Mouse (Mus musculus): Measurements from ENCODE around the gene Cd6. TPM values are rescaled to one million over a fixed set of nuclear protein-coding genes. Genes with fewer than 3 reads are reported as not detected.

Cd6 gene
- total and polyA plus RNA-seq, 3 experiments: 0.09 to 0.73 (median 0.17) TPM

- in situ Hi-C loops (cut with MboI; ENCODE audit: low pct_ligation_motif_present, low pct_unique_long_range_greater_than_20kb, low sequenced_read_pairs) (no loop called here), dilution Hi-C loops (cut with MboI; ENCODE audit: extremely low pct_ligation_motif_present, extremely low pct_unique_long_range_greater_than_20kb, low sequenced_read_pairs) (no loop called here)
- no peak overlapping the region for H3K4me2 ChIP-seq (ENCODE audit: insufficient read depth, low read depth, poor library complexity, severe bottlenecking)
- H3K9me3 ChIP-seq (replicated peaks; ENCODE audit: low read length): no peaks in the 10 kb centered on the region
- H3K4me1 ChIP-seq (ENCODE audit: control insufficient read depth in 1 of 2, insufficient read depth in 2 of 2): peaks cover 10 to 16% of the 10 kb centered on the region in 2 experiments
- H3K79me2 ChIP-seq (replicated peaks; ENCODE audit: control insufficient read depth, extremely low read depth, insufficient read depth, poor library complexity, severe bottlenecking): no peaks in the 10 kb centered on the region
- no peaks in the 10 kb centered on the region for H3K36me3 ChIP-seq (replicated peaks in 1 of 2; ENCODE audit: control insufficient read depth in 1 of 2, insufficient read depth in 1 of 2, low read length in 1 of 2)
- no peaks in the 10 kb centered on the region for H3K27me3 ChIP-seq (replicated peaks)
- H3K9ac ChIP-seq (ENCODE audit: insufficient read depth, low read depth): no peak overlapping the region
- no peak overlapping the region for H3K27ac ChIP-seq (ENCODE audit: insufficient read depth, low read depth)
- no peak overlapping the region for H3K4me3 ChIP-seq (replicated peaks in 1 of 3; ENCODE audit: low read depth in 2 of 3, low read length in 2 of 3, poor library complexity in 1 of 3)
- DNase-seq (ENCODE audit: extremely low read depth): no peak
- TF ChIP-seq CHD1 (IDR thresholded peaks at IDR 0.05; ENCODE audit: low read depth, low read length) (no peak), MEF2A (IDR thresholded peaks at IDR 0.05; ENCODE audit: borderline replicate concordance, low read depth, low read length) (no peak), USF2 (conservative IDR thresholded peaks at IDR 0.05; ENCODE audit: low read depth, low read length) (no peak), KAT2A (IDR thresholded peaks at IDR 0.05; ENCODE audit: insufficient replicate concordance, low read length) (no peak), SMC3 (IDR thresholded peaks at IDR 0.05; ENCODE audit: low read depth, low read length) (no peak), ZKSCAN1 (IDR thresholded peaks at IDR 0.05; ENCODE audit: borderline replicate concordance, low read depth, low read length) (no peak), ELF1 (IDR thresholded peaks at IDR 0.05; ENCODE audit: low read depth, low read length) (no peak), ZNF384 (IDR thresholded peaks at IDR 0.05; ENCODE audit: low read depth, low read length) (no peak), PAX5 (IDR thresholded peaks at IDR 0.05; ENCODE audit: low read length) (no peak), CHD2 (IDR thresholded peaks at IDR 0.05; ENCODE audit: low read length) (no peak), MAFK (IDR thresholded peaks at IDR 0.05; ENCODE audit: insufficient replicate concordance, low read length) (no peak)
These were observed 28.0 kb downstream of the Cd6 start for GRCm38 (mm10) chr19:10801906-10802305.

- Histone ChIP-seq H3K4me1 (ENCODE audit: control insufficient read depth in 1 of 2, insufficient read depth in 2 of 2) (peaks cover 10 to 24% of the 10 kb centered on the region in 2 experiments), H3K27me3 (replicated peaks) (no peaks in the 10 kb centered on the region), H3K4me2 (ENCODE audit: insufficient read depth, low read depth, poor library complexity, severe bottlenecking) (0 out of 2 replicates have a peak overlapping the region, but pooled peaks have one; percentile 4), H3K9ac (ENCODE audit: insufficient read depth, low read depth) (no peak overlapping the region), H3K4me3 (replicated peaks in 1 of 3; ENCODE audit: low read depth in 2 of 3, low read length in 2 of 3, poor library complexity in 1 of 3) (no peak overlapping the region), H3K79me2 (replicated peaks; ENCODE audit: control insufficient read depth, extremely low read depth, insufficient read depth, poor library complexity, severe bottlenecking) (no peaks in the 10 kb centered on the region), H3K9me3 (replicated peaks; ENCODE audit: low read length) (no peaks in the 10 kb centered on the region), H3K27ac (ENCODE audit: insufficient read depth, low read depth) (no peak overlapping the region), H3K36me3 (replicated peaks in 1 of 2; ENCODE audit: control insufficient read depth in 1 of 2, insufficient read depth in 1 of 2, low read length in 1 of 2) (no peaks in the 10 kb centered on the region)
- TF ChIP-seq ZKSCAN1 (IDR thresholded peaks at IDR 0.05; ENCODE audit: borderline replicate concordance, low read depth, low read length): no peak
- no peak for TF ChIP-seq TBP (conservative IDR thresholded peaks at IDR 0.05; ENCODE audit: low read depth, low read length)
- TF ChIP-seq RAD21 (IDR thresholded peaks at IDR 0.05; ENCODE audit: low read depth, low read length): no peak
- TF ChIP-seq MAX (IDR thresholded peaks at IDR 0.05; ENCODE audit: low read length): no peak
- TF ChIP-seq ETS1 (conservative IDR thresholded peaks at IDR 0.05; ENCODE audit: low read depth, low read length): peak; percentile 67; the same call in 1 of the 2 replicates
- no peak for TF ChIP-seq CHD1 (IDR thresholded peaks at IDR 0.05; ENCODE audit: low read depth, low read length)
- TF ChIP-seq USF1 (IDR thresholded peaks at IDR 0.05; ENCODE audit: low read depth, low read length): no peak
- no peak for TF ChIP-seq PAX5 (IDR thresholded peaks at IDR 0.05; ENCODE audit: low read length)
- TF ChIP-seq ELF1 (IDR thresholded peaks at IDR 0.05; ENCODE audit: low read depth, low read length): no peak
- no peak for TF ChIP-seq POLR2A (IDR thresholded peaks at IDR 0.05; ENCODE audit: low read depth, low read length)
- TF ChIP-seq IRF4 (IDR thresholded peaks at IDR 0.05; ENCODE audit: low read depth, low read length): peak; percentile 57; the same call in 1 of the 2 replicates
- TF ChIP-seq SMC3 (IDR thresholded peaks at IDR 0.05; ENCODE audit: low read depth, low read length): no peak
- TF ChIP-seq MXI1 (IDR thresholded peaks at IDR 0.05; ENCODE audit: low read depth, low read length): peak; percentile 65; the same call in 1 of the 2 replicates
- TF ChIP-seq MEF2A (IDR thresholded peaks at IDR 0.05; ENCODE audit: borderline replicate concordance, low read depth, low read length): no peak
- TF ChIP-seq MAZ (IDR thresholded peaks at IDR 0.05; ENCODE audit: low read depth, low read length): no peak
- 0 out of 2 replicates have a peak, but pooled peaks have one; percentile 41 for TF ChIP-seq EP300 (IDR thresholded peaks at IDR 0.05; ENCODE audit: low read length)
- peak; percentile 96 for TF ChIP-seq BHLHE40 (IDR thresholded peaks at IDR 0.05; ENCODE audit: low read depth, low read length)
- no peak for TF ChIP-seq CHD2 (IDR thresholded peaks at IDR 0.05; ENCODE audit: low read length)
- no peak for TF ChIP-seq TCF12 (IDR thresholded peaks at IDR 0.05; ENCODE audit: low read depth, low read length)
- TF ChIP-seq UBTF (IDR thresholded peaks at IDR 0.05; ENCODE audit: low read depth, low read length): no peak
- TF ChIP-seq HCFC1 (IDR thresholded peaks at IDR 0.05; ENCODE audit: low read depth, low read length): no peak
- TF ChIP-seq MAFK (IDR thresholded peaks at IDR 0.05; ENCODE audit: insufficient replicate concordance, low read length): no peak
- TF ChIP-seq POLR2AphosphoS2 (IDR thresholded peaks at IDR 0.05; ENCODE audit: low read depth, low read length): no peak
- TF ChIP-seq RCOR1 (conservative IDR thresholded peaks at IDR 0.05; ENCODE audit: low read depth, low read length): 0 out of 2 replicates have a peak, but pooled peaks have one; percentile 34
- TF ChIP-seq JUND (conservative IDR thresholded peaks at IDR 0.05; ENCODE audit: low read depth, low read length): no peak
- TF ChIP-seq JUN (IDR thresholded peaks at IDR 0.05; ENCODE audit: insufficient read depth, low read depth, low read length): no peak
- in situ Hi-C loops (cut with MboI; ENCODE audit: low pct_ligation_motif_present, low pct_unique_long_range_greater_than_20kb, low sequenced_read_pairs): no loop called here
- dilution Hi-C loops (cut with MboI; ENCODE audit: extremely low pct_ligation_motif_present, extremely low pct_unique_long_range_greater_than_20kb, low sequenced_read_pairs): no loop called here
- peak; percentile 46 for DNase-seq (ENCODE audit: extremely low read depth)
These were observed 28.8 kb downstream of the Cd6 start for GRCm38 (mm10) chr19:10801070-10801469.

Data from CH12.LX (cell line).